Mouse (Mus musculus): ENCODE data around the gene Fam83d.
A peak's percentile ranks its signal among the peaks of the same experiment; 100 is the strongest.

Gene Fam83d

GRCm38 (mm10) chr2:158746164-158746563 lies 21.7 kb upstream of the Fam83d start:
- DNase-seq = no peak

- DNase-seq = no peak
Measured at GRCm38 (mm10) chr2:158749366-158749765, 18.5 kb upstream of the Fam83d start.

GRCm38 (mm10) chr2:158760231-158760630 lies 7.7 kb upstream of the Fam83d start:
- DNase-seq = no peak

- no peak for DNase-seq
Measured at GRCm38 (mm10) chr2:158762339-158762738, 5.6 kb upstream of the Fam83d start.

- DNase-seq = peak; percentile 62 to 65
Measured at GRCm38 (mm10) chr2:158768350-158768749, 457 bp downstream of the Fam83d start.

DNA sequence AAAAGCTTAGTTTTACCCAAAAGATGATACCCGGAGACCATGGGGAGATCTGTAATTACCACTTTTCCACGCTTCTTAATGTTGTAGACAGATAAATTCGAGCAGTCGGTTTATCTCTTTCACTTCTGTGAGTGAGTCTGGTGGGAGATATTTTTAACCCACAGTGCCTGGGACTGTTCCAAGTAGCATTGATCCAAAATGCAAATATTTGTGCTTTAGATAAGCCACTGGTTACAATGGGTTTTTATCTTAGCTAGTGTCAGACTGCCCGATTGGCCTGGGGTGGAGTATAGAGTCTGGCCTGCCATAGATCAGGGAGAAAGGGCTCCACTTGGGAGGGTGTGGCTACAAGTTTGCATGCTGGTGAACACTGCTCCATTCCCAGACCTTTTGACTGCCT lies 878 bp downstream of the Fam83d start:
- no peak for DNase-seq

- no peak for DNase-seq
Measured at GRCm38 (mm10) chr2:158770126-158770757, 2.3 kb downstream of the Fam83d start.

GRCm38 (mm10) chr2:158771066-158771763 lies 3.3 kb downstream of the Fam83d start:
- no peak for DNase-seq

- DNase-seq = no peak
Measured at GRCm38 (mm10) chr2:158772808-158773207, 4.9 kb downstream of the Fam83d start.

DNA sequence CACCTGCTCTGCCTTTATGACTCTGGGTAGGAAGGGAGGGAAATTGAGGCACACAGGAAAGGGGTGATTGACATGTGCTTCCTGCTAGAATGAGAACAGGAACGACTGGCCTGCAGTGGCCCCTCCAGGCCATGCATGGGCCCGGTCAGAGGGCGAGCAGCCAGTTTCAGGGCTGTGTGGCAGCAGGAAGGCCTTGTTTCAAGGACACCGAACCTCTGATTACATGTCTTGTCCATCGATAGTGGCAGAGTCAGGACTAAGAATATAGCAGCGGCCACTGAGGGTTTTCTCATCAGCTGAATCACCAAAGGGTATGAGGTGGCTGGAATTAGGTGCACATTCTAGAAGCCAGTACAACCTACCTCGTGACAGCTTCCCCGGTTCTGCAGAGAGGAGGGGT lies 7.0 kb downstream of the Fam83d start:
- no peak for DNase-seq

- no peak for DNase-seq
Measured at GRCm38 (mm10) chr2:158776716-158777115, 8.8 kb downstream of the Fam83d start.

DNA sequence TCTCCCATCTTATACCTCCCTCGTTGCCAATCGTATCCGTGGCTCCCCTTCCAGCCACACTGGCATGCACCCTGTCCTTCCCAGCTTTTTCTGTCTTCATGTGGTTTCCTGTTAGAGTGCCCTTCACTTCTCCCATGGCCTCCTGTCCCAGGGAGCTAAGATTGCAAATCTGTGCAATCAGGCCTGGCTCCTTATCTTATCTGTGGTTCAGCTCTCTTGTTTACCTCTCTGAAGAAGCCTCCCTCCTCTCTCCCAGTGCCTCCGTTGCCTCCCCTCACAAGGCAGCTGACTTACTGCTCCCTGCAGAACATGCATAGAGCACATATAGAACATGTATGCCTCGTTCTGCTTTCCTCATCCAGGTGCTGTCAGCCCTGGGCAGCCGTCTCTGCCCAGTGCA lies 9.6 kb downstream of the Fam83d start:
- no peak for DNase-seq

- no peak for DNase-seq
Measured at GRCm38 (mm10) chr2:158778349-158778748, 10.5 kb downstream of the Fam83d start.

DNA sequence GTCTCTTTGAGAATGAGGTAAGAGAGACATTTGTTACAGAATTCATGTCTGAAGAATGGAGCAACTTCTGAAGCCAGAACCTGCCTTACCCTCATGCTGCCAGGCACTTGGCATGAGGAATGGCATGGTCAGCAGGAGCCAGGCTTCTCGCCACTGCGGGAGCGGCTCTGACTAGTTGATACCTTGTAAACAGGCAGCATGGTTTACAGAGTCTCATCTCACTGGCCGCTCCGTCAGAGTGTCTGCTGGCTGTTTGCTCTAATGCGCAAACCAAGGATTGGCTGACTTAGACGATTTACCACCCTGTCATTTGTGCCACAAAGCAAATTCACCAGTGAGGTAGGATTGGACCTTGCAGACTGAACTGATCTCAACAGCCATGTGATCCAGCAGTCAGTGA lies 13.2 kb downstream of the Fam83d start:
- DNase-seq = no peak

DNA sequence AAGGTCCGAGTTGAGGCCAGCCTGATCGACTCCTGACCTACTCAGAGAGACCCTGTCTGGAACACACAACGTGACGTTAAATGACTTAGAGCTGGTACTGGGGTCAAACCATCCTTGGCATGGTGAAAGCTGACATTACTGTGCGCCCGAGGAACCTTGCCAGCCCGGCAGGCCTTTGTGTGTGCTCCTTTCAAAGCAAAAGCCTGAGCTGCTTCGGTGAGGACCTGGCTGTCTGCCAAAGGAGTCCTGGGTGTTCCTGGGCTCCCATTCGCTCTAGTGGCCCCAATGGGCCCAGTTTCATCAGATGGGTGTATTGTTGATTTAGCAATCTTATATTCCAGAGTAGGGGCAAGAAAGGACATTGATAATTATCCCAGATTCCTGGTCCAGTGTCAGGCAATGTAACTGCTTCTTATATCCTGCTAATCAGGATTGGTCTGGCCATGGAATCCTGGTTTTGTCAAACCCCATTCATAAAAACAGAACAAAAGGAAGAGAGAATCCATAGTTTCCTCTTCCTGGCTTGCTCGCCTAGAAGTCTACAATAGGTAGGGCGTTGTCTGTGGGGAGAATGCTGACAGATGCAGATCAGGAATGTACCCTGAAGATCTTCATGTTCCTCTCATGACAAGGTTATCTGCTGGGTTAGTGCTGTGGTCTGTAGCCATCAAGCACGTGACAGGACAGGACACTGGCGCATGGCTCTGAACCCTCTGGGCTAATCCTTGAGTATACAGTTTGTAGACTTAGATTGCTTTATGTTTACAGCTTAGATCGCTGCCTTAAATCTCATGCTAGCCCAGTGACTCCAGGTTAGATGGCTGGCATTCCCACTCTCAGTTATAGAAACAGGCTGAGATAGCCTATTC lies 19.3 kb downstream of the Fam83d start:
- no peak for DNase-seq

DNA sequence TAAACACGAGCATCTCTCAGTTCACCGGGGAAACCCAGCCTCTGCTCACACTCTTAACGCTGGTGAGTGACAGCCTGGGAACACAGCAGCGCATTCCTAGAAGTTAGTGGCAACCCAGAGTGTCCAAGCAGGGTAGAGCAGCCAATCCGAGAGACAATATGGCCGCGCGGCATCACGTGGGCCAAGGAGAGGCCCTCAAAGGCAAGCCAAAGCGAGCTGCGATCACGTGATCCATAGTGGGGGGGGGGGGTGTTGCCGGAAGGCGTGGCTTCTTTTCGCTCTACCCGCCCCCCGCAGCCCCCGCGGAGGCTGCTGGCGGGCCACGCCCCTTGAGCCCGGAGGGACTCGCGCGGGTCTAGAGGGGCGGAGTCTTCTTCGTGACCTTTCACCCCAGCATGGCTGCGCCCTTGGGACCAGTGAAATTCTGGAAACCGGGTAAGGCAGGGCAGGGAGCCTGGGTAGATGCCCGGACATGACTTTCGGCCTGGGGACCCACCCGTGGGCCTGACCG lies 26.7 kb downstream of the Fam83d start, which contains the start of gene Dhx35:
Dhx35 (plus strand) TSS at position 314 of the 511 bp plus-strand sequence.
- DNase-seq = peak; percentile 94 to 95

DNA sequence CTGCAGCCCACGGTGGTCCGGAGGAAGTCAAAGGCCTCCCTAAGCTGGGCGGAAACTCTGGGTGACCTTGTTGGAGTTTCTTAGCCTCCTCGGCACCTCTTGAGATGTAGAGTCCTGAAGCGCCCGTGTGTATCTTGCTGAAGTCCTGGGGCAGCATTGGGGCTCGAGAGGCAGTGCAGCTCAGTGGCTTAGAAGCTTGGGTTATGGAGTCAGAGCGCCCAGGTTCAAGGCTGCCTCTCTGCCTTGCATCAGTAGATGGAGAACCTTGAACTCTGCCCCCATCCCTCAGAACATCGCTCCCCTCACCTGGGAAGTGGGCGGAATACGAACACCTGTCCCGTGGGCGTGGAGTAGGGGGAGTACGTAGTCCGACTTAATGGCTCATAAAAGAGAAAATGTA lies 27.1 kb downstream of the Fam83d start:
- no peak for DNase-seq

GRCm38 (mm10) chr2:158795875-158796274 lies 28.0 kb downstream of the Fam83d start:
- DNase-seq = no peak

DNA sequence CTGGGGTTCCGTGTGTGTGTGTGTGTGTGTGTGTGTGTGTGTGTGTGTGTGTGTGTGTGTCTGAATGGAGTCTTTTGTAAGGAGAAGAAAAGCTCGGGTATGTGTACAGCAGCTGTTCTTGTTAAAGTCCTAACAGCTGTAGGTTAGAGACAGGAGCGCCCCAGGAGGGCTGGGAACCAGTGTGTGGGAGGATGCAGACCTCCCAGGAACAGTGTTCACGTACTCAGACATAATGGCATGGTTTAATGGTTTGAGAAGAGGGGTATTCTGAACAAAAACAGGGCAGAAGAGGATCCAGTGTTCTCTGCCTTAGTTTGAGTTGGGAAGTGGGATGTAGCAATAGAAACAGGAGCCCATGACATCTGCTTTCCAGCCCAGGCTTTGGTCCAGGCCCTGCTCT lies 31.4 kb downstream of the Fam83d start:
- DNase-seq = no peak

- no peak for DNase-seq
Measured at GRCm38 (mm10) chr2:158800788-158801187, 32.9 kb downstream of the Fam83d start.

DNA sequence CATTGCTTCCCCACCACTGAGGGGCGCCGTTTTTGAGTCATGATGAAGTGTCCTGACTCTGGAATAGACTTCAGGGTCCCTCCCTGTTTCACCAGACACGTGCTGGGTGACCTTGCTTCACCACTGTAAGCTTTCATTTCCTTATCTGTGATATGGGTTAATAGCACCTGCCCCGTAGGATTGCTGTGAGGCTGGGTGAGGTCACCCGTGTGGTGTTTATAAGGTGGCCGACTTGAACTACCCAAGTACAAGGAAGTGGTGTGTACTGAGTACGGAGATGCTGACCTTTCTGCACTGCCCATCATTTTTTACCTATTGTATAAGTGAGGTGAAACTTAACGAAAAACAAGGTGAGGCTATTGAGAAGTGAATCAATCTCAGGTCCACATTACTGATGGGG lies 35.7 kb downstream of the Fam83d start:
- no peak for DNase-seq

DNA sequence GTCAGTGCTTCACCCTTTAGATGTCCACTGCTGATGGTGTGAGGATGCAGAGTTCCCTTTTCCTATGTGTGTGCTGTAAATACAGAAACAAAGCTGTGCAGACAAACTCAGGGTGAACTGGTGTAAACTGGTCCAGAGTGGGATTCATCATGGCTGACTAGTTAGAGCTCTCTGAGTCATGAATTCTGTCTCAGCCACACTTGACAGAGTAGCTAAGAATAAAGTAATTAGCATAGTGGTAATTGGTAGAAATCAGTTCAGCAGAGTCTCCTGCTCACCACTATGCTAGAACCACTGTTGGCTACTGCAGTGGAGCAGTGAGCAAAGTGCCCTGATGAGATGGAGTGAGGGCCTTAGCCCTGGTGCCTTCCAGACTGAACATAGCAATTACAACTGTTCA lies 47.8 kb downstream of the Fam83d start:
- no peak for DNase-seq

- no peak for DNase-seq
Measured at GRCm38 (mm10) chr2:158816239-158816638, 48.3 kb downstream of the Fam83d start.

GRCm38 (mm10) chr2:158817708-158818107 lies 49.8 kb downstream of the Fam83d start:
- no peak for DNase-seq

Measured in B cell, adult 2 months (primary cell).